Mouse (Mus musculus): ENCODE measurements around the gene Zfp72. TPM values are rescaled to one million over a fixed set of nuclear protein-coding genes. Genes with fewer than 3 reads are reported as not detected.

Zfp72 gene
- polyA plus RNA-seq, 1 experiment = 1.9 TPM

- H3K4me3 ChIP-seq (ENCODE audit: insufficient read depth, low read length) = no peak overlapping the region
- peaks cover 31% of the 10 kb centered on the region for H3K4me1 ChIP-seq (ENCODE audit: control insufficient read depth, insufficient read depth, low read length)
- TF ChIP-seq POLR2A (IDR thresholded peaks at IDR 0.05; ENCODE audit: borderline replicate concordance, low read depth, low read length) (no peak), CTCF (IDR thresholded peaks at IDR 0.05; ENCODE audit: low read depth, low read length) (no peak)
- peak overlapping the region; percentile 57 for H3K27ac ChIP-seq (ENCODE audit: insufficient read depth, low read depth, low read length)
Measured at GRCm38 (mm10) chr13:74362218-74362617, 28.4 kb downstream of the Zfp72 start.

- Histone ChIP-seq H3K4me1 (ENCODE audit: control insufficient read depth, insufficient read depth, low read length) (peaks cover 5% of the 10 kb centered on the region), H3K4me3 (ENCODE audit: insufficient read depth, low read length) (no peak overlapping the region), H3K27ac (ENCODE audit: insufficient read depth, low read depth, low read length) (no peak overlapping the region)
- TF ChIP-seq POLR2A (IDR thresholded peaks at IDR 0.05; ENCODE audit: borderline replicate concordance, low read depth, low read length) (no peak), CTCF (IDR thresholded peaks at IDR 0.05; ENCODE audit: low read depth, low read length) (no peak)
Measured at GRCm38 (mm10) chr13:74356491-74356890, 34.1 kb downstream of the Zfp72 start.

GRCm38 (mm10) chr13:74350435-74350906, 40.2 kb downstream of the Zfp72 start:
- TF ChIP-seq POLR2A (IDR thresholded peaks at IDR 0.05; ENCODE audit: borderline replicate concordance, low read depth, low read length) (no peak), CTCF (IDR thresholded peaks at IDR 0.05; ENCODE audit: low read depth, low read length) (no peak)
- peak overlapping the region; percentile 71 for H3K4me3 ChIP-seq (ENCODE audit: insufficient read depth, low read length)
- H3K4me1 ChIP-seq (ENCODE audit: control insufficient read depth, insufficient read depth, low read length) = 0 out of 2 replicates have a peak, but pooled peaks cover 8% of the 10 kb centered on the region
- peak overlapping the region; percentile 45 for H3K27ac ChIP-seq (ENCODE audit: insufficient read depth, low read depth, low read length)

- Histone ChIP-seq H3K4me3 (ENCODE audit: insufficient read depth, low read length) (peak within 1 kb of the TSS; percentile 71), H3K27ac (ENCODE audit: insufficient read depth, low read depth, low read length) (peak within 1 kb of the TSS; percentile 69), H3K4me1 (ENCODE audit: control insufficient read depth, insufficient read depth, low read length) (0 out of 2 replicates have a peak, but pooled peaks cover 8% of the 10 kb centered on the region)
- TF ChIP-seq POLR2A (IDR thresholded peaks at IDR 0.05; ENCODE audit: borderline replicate concordance, low read depth, low read length) (no peak), CTCF (IDR thresholded peaks at IDR 0.05; ENCODE audit: low read depth, low read length) (no peak)
Measured at GRCm38 (mm10) chr13:74349566-74350434, 40.8 kb downstream of the Zfp72 start, which contains the start of the genes Sdha and Ccdc127. Sdha (minus strand) TSS chr13:74350280. Ccdc127 (plus strand) TSS chr13:74350309.

- no peaks in the 10 kb centered on the region for H3K4me1 ChIP-seq (ENCODE audit: control insufficient read depth, insufficient read depth, low read length)
- no peak overlapping the region for H3K27ac ChIP-seq (ENCODE audit: insufficient read depth, low read depth, low read length)
- TF ChIP-seq CTCF (IDR thresholded peaks at IDR 0.05; ENCODE audit: low read depth, low read length) (no peak), POLR2A (IDR thresholded peaks at IDR 0.05; ENCODE audit: borderline replicate concordance, low read depth, low read length) (no peak)
- no peak overlapping the region for H3K4me3 ChIP-seq (ENCODE audit: insufficient read depth, low read length)
Measured at GRCm38 (mm10) chr13:74341036-74341435, 49.6 kb downstream of the Zfp72 start.

- Histone ChIP-seq H3K4me3 (ENCODE audit: insufficient read depth, low read length) (no peak overlapping the region), H3K27ac (ENCODE audit: insufficient read depth, low read depth, low read length) (no peak overlapping the region), H3K4me1 (ENCODE audit: control insufficient read depth, insufficient read depth, low read length) (no peaks in the 10 kb centered on the region)
- no peak for TF ChIP-seq CTCF (IDR thresholded peaks at IDR 0.05; ENCODE audit: low read depth, low read length)
- TF ChIP-seq POLR2A (IDR thresholded peaks at IDR 0.05; ENCODE audit: borderline replicate concordance, low read depth, low read length) = no peak
Measured at GRCm38 (mm10) chr13:74329321-74329720, 61.3 kb downstream of the Zfp72 start.

Other genes starting within 250 kb of the Zfp72 start
- gene Exoc3, start 182.1 kb downstream of the Zfp72 start, polyA plus RNA-seq (2012; ENCODE audit: insufficient read depth, insufficient read length, missing spikeins) = 84.9 and 91.7 TPM in 2 replicates
- gene Ahrr, start 98.5 kb downstream of the Zfp72 start, polyA plus RNA-seq (2012; ENCODE audit: insufficient read depth, insufficient read length, missing spikeins) = 44.4 and 47.8 TPM in 2 replicates
- gene Pdcd6, start 73.3 kb downstream of the Zfp72 start, polyA plus RNA-seq (2012; ENCODE audit: insufficient read depth, insufficient read length, missing spikeins) = 115 and 120 TPM in 2 replicates
- 141 and 167 TPM in 2 replicates for gene Sdha, start 40.6 kb downstream of the Zfp72 start, polyA plus RNA-seq (2012; ENCODE audit: insufficient read depth, insufficient read length, missing spikeins)
- 23.1 and 27.3 TPM in 2 replicates for gene Ccdc127, start 40.5 kb downstream of the Zfp72 start, polyA plus RNA-seq (2012; ENCODE audit: insufficient read depth, insufficient read length, missing spikeins)
- gene Lrrc14b, start 26.8 kb downstream of the Zfp72 start, polyA plus RNA-seq (2012; ENCODE audit: insufficient read depth, insufficient read length, missing spikeins) = 0.66 and 0.68 TPM in 2 replicates
- 1,981 and 2,080 TPM in 2 replicates for gene Ftl1-ps1, start 8.9 kb upstream of the Zfp72 start, polyA plus RNA-seq (2012; ENCODE audit: insufficient read depth, insufficient read length, missing spikeins)
- 15.2 and 17.6 TPM in 2 replicates for gene Zfp825, start 103.2 kb upstream of the Zfp72 start, polyA plus RNA-seq (2012; ENCODE audit: insufficient read depth, insufficient read length, missing spikeins)
- gene Erap1, start 248.7 kb upstream of the Zfp72 start, polyA plus RNA-seq (2012; ENCODE audit: insufficient read depth, insufficient read length, missing spikeins) = 50.4 and 68.5 TPM in 2 replicates

Measured in bone marrow macrophage, adult 2 months (primary cell).